Mouse (Mus musculus) neural tube, embryonic 10.5 days (tissue): ENCODE measurements around the gene Cryzl1.

Source experiments
- DNase-seq: peaks from one replicate; pipeline ENCODE4 v3.0.0-alpha.2; 2017; ENCODE audit warnings: low spot score; ENCODE audit errors: extremely low spot score

Gene Cryzl1

DNA sequence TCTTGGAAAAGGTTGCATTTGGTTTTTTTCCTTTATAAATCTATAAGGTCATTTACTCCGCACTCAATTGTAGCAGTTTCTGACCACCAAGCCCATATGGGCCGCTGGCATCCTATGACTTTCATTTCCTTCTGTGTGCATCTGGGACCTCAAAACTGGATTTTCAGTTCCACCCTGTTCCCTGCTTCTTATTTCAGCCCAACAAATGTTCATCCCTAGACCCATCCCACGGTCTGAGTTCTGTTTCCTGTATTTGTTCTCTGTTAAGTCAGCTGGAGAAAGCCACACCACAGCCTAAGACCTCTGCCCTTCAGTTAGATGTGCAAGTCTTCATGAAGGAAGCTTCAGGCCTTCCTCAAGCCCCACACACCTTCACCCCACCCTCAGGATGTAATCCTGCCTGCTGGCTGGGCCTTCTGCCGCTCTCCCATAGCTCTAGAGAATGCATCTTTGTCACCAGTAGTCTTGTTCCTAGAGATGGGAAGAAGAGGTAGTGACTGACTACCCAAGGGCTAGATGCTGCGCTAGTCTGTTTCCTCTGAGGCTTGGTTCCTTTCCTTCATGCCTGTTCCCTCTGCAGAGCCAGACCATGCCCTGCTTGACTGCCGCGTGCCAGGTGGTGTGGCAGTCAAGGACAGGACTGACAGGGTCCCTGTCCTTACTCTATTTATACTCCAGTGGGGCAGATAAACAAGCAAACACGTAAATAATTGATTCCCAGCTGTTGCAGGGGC lies 11.6 kb upstream of the Cryzl1 start:
- no peak for DNase-seq

DNA sequence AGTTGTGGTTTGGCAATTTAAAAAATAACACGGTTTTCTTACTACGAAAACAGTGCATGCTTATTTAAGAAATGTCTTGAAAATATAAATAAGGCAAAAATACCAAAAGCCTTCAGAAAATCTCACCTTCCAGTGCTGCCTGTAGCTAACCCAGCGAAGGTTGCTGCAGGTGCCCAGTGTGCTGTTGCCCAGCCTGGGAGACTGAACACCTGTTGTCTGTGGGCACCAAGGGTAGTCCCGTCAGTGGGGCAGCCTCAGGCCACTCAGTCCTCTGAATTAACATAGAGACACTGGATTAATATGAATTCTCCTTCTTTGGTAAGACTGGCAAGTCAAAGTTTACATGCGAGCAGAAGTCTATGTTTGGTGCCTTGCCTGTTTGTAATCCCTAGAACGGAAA lies 9.7 kb upstream of the Cryzl1 start:
- no peak for DNase-seq

DNA sequence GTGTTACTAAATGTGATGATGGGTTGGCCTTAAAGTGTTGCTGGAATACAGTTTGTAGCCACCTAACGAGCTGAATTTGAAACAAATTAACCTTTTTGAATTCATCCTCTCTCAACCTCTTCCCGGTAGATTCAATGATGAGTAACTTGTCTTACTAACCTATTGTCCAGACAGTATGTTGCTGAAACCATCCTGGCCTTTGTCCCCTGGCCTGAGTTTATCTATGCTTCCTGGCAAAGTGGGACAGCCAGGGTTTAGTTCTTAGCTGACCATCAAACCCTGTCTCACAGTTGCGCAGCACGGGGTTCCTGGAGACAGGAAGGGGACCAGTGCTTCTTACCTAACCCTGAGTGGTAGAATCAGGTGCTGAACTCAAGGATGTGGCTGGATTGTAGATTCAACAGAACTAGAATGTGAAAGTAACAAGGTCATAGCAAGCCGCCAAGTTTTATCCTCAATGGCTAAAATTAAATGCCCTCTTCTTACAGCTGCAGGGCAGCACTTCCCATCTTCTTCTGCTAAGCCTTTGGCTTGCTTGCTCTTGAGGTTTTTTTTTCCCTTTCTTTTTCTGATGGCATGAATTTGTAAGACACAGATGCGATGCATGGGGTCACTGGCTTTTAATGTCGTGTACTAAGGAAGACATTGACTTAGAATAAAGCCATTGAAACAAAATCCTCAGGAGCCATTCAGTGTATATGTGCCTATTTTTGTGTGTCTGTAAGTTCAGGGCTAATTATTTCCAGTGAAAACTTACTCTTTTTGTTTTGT lies 7.5 kb upstream of the Cryzl1 start:
- no peak for DNase-seq

DNA sequence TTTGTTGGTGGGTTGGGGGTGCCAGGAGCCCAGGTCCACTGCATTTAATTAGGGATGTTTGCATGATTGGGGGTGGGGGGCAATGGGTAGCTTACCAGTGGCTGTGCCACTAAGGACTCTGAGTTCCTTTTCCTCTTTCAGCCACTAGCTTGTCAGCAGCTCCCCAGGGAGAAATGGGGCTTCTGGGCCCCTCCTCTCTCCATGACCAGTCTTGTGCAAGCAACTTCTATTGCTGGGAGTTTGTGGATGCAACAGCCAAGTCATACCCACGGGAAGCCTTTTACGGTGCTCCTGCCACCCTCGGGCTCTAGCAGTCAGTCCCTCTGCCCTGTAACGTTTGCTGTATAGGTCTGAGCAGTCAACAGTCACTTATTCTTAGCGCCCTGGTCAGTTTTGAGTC lies 6.0 kb upstream of the Cryzl1 start:
- no peak for DNase-seq

DNA sequence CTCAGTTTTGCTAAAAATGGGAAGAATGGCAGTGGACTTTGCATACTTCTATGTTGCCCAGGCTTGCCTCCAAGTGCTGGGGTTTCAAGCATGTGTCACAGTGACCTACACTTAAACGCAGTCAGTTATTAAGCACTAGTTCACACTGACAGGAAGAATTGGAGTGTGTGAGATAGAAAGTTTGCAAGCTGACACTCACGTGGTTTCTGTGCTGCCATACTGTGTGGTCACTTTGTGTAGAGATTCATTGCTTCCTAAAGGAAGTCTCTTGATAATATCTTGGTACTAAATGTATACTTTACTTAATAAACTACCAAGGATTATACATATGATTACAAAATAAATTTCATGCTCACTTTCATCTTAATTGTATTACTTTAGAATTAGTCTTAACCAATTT lies 4.0 kb upstream of the Cryzl1 start:
- DNase-seq, result no peak

DNA sequence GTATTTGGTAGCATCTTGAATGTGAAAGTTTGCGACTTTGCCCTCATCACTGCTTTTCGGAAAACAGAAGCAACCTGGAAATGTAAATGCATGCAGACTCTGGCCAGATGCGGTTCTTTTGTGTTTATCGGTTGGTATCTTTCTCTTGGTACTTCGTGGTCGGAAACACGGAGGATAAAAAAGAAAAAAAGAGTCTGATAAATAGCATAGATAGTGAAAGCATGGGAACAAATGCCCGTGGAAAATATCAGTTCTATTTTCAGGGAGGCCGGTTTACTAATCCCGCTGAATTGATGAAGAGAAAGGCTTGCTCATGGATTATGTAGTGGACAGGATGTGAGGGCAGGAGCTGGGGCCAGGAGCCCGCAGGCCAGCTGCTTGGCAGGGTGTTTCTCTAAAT lies 1.7 kb upstream of the Cryzl1 start:
- no peak for DNase-seq

DNA sequence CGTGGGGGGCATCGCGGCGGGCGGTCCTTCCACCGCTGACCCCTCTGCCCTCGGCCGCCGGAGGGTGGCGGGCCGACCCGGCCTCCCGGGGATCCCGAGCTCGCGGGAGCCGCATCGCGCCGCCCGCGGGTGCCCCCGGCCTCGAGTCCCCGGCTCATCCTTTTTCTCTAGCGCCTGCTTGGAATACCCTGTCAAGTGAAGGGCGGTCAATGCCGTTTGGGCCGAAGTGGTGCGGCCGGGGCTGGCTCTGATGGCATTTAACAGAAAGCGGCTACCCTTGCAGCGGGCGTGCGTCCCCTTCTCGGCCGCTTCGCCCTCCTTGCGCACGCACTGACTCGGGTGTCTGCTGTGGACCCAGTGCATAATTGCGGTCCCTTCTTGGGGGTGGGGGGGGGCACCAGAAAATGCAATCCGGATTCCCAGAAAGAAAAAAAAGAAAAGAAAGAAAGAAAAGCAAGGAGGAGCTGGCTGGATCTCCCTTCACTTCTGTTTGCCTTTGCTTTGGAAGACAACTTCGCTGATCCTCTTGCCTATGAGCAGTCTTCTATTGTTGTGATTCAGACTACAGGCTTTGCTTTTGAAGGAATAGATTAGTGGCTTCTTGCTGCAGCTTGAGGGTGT lies 1.2 kb upstream of the Cryzl1 start:
- DNase-seq, result peak; percentile 79

DNA sequence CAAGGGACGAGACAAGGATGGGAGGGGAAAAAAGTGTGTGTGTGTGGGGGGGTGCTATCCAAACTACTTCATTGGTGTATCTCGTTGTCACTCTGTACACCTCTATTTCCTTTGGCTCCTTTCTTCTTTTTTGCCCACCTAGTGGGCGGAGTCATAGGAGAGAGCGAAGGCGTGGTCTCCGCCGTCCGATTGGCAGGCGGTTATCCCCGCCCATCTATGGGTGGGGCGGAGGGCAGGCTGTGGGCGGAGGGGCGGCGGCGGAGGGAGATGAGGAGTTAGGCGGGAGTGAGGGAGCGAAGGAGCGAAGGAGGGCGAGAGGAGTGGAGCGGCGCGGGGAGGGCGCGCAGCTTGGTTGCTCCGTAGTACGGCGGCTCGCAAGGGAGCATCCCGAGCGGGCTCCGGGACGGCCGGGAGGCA lies 299 bp upstream of the Cryzl1 start, which contains the start of gene Itsn1:
Gene Itsn1 (plus strand): TSS at position 216 of the 417 bp plus-strand sequence.
- DNase-seq, result peak; percentile 98

DNA sequence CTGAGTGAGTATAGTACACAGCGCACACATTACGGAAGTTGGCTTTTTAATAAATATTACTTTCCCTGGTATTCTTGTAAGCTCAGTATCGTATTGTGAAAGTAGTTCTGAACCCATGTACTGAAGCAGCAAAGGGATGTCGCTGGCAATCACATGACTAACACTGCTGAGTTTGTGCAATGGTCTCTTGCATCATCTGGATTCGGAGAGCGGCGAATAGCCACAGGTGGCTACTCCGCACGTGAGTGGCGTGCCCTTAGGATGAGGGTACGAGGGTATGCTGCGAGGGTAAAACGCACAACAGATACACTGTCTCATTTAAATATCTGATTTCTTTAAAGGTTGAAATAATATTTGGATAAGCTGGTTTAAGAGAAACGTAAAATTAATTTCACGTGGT lies 1.3 kb downstream of the Cryzl1 start:
- no peak for DNase-seq

DNA sequence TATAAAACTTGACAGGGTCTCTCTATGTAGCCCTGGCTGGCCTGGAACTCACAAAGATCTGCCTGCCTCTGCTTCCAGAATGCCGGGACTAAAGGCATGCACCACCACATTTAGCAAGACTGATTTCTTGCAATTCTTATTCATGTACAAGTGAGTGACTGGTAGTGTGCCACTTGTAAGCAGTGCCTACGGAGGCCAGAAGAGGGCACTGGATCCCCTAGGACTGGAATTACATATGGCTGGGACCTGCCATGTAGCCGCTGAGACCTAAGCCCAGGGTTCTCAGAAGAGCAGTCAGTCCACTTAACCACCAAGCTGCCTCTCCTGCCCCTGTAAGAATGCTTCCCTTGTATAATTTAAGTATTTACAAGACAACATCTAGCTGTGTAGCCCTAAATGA lies 4.5 kb downstream of the Cryzl1 start:
- DNase-seq, result peak; percentile 51

DNA sequence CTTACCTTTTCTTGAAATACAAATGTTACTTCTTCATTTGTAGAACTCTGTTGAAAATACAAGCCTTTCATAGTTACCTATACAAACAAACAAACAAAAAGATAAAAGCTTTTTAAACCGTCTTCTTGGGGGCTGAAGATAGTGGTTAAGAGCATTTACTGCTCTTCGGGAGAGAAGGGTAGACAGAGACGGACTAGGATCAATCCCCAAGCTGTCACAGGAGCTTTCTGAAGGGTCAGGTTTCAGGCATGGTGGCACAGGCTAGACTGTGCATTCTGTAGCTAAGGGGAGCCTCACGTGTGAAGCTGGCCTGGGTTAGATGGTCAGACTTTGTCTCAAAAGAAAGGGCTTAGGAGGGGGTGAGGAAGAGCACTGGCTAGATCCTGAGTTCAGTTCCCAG lies 11.4 kb downstream of the Cryzl1 start:
- DNase-seq, result no peak

DNA sequence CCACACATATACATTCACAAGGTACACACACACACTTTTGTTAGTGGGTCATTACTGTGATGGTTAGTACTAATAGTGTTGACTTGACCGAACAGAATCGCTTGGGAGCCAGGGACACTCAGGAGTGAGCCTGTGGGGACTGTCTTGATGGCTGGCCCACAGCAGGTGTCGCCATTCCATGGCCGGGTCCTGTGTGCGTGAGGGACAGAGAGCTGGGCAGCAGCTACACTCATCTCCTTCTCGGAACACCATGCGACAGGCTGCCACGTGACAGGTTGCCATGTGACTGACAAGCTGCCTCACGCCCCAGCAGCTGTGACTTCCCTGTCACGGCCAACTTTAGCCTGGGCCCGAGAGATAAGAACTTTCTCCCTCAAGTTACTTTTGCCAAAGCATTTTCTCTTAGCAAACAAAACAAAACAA lies 11.8 kb downstream of the Cryzl1 start:
- DNase-seq, result no peak

DNA sequence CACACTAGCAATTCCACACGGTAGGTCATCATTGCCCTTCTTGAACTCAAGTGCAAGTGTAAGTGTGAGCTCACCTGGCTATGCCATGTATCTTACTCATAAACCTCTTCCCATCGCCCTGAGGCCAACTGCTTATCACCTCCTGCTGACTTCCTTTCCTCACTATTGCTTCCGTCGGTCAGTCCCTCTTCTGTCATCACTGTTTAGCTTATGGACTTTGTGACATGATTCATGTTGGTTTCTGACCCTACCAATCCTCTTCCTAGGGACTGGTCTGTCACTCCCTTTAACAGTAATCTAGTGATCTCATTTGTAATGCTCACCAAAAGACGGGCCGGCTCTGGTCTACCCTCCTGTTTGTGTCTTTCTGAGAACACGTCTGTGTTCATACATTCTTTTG lies 18.5 kb downstream of the Cryzl1 start:
- no peak for DNase-seq

DNA sequence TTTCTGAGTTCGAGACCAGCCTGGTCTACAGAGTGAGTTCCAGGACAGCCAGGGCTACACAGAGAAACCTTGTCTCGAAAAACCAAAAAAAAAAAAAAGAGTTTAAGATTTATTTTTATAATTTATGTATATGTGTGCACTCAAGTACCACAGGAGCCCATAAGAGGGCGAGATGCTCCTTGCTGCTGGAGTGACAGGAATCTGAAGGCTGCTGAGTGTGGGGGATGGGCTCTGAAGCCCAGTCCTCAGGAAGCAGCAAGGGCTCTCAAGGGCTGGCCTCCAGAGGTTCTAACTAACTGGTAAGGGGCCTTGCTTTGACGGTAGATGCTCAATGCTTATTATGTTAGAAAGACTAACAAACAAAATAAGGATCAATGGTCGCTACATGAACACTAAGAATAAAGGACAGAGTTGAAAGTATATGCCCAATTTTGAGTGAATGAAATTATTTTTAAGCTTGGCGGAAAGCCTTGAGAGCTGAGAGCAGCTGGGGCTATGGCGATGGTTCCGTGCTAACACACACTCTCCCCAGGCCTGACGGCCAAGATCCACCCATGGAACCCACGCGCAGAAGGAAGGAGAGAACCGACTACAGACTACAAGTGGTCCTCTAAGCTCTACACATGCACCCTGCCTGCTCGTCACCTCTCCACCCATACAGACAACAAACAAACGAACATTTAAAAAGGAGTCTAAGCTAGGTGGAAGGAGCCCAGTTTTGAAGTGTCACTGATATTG lies 24.0 kb downstream of the Cryzl1 start:
- no peak for DNase-seq

DNA sequence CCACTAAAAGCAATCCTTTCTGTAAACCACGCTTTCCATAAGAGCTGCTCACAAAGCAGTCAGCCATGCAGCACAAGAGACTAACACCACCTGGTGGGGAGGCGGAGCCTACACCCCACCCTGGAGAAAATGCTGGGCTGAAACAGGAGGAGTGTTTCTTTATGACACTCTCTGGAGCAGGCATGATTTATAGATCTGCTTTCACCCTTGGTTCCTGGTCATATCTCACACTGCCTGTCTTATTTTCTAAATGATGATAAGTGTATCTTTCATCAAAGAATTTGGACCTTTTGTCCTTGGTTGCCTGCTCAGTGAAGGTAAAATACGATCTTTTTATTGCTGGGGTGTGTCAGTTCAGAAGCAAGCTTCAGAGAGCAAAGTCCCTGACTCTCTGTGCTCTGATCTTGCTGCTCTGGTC lies 26.0 kb downstream of the Cryzl1 start:
- DNase-seq, result no peak

DNA sequence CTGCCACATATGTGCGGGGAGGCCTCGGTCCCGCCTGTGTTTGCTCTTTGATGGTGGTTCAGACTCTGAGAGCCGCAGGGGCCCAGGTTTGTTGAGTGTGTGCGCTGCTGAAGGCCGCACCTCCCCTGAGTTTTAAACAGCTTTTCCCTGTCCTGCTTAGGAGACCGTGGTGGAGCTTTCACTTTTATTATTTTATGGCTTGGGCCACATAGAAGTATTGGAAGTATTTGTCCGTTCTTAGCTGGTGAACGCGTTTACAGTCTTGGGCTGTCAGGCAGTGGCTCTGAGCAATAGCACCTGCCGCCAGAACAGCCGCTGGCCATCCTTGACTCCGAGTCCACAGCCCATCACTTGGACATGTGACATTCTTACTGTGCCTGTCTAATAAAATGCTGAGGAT lies 26.9 kb downstream of the Cryzl1 start:
- DNase-seq, result no peak

DNA sequence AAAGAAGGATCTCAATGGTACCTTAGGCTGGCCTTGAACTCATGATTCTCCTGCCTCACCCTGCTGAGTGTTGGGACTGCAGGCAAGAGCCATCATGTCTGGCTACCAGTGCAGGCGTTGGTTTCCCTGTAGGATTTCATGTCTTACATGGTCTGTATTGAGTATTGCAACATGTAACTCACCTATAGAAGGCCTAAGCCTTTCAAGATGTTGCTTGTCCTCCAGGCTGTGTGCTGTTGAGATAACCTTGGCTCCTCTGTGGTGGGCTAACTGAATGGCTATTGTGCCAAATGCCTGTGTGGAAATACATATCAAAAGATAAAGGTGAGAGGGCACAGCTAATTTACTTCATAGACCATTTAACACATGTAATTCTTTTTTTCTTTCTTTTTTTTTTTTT lies 29.8 kb downstream of the Cryzl1 start:
- DNase-seq, result no peak

DNA sequence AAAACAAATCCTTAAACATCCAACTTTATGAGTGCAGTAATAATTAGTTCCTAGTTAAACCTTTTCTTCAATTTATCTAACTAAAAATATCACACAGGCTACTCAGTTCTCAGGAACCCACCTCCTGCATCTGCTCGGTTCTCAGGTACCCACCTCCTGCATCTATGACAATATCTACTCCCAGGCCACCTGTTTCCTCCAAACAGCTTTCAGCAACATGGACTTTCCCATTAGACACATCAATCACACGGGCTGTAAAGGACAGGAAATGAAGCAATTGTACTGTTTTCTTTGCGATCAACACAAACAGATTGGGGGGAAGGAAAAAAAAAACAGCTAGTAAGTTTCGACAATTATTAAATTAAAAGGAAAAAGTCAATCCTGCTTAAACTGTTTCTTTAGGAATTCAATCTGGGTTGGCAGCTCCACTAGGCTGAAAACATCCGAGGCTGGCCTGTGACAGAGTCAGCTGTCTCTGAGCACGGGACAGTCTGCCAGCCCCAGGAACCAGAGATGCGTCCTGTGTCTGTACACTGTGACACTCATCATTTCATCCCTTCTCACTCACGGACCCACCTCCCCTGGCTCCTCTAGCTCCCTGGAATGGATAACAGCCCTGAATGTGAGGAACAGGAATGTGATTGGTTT lies 33.5 kb downstream of the Cryzl1 start:
- no peak for DNase-seq

DNA sequence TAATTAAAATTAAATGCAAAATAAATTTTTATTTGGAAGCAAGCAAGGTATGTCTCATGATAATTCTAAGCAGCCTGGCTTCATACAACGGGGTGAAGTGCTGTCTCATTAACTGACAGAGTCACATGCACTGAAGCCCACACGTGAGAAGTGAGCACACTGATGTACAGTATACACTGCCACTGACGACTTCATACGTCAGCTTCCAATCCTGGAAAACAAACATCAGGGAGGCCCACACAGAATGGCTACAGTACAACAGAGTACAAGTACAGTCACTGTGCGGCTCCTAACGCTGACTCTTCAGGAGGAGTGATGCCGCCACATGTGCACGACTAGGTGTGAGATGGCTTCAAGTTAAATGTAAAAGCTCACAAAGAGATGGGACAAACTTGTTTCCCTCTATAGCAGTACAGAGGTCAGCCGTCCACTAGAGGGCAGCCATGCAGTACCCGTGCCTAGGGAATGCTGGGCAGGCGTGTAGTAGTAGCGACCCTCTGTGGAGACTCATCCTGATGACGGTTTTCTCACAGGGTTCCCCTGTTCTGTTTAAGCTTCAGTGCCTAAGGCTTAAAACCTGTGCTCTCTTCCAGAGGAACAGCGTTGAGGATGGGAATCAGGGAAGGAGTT lies 34.2 kb downstream of the Cryzl1 start:
- peak; percentile 78 for DNase-seq

DNA sequence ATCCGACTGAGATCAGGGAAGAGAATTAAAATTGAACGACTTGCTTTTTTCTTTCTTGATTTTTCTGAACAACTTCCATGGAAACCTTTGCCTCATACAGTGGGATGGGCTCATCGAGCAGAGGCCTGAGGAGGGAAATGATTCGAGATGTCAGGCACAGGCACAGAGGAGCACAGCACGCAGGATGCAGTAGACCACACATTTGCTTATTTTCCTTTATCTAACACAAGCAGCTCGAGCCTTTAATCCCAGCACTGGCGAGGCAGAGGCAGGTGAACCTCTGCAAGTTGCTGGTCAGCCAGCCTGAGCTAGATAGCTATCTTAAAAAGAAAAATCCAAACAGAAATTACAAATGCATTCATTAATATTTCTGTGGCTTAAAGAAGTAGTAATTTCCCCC lies 39.0 kb downstream of the Cryzl1 start:
- no peak for DNase-seq
